Comparison of ENCODE assay signal across 17 mouse cellular contexts in the genomic region with DNA sequence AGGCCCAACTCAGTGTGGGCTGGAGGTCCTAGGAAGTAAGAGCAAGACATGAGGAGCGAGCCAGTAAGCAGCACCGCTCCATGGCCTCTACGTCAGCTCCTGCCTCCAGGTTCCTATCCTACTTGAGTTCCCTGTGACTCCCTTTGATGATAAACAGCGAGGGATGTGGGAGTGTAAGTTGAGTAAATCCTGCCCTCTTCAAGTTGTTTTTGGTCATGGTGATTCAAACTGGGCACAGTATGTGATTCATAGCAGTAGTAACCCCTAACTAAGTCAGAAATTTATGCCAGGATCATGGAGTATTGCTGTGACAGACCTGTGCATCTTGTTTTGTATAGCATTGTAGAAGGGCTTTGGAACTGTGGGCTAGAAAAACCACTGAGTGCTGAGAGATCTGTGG.
"Had no signal": no experiment of that assay in that cellular context is flagged by ENCODE, and none has a peak within 500 bp of the region (broad histone marks: within the 10 kb centered on the region; RNA-seq: fewer than 3 reads in every experiment).

No protein-coding gene starts in this region.

- H3K4me2 ChIP-seq: lung, embryonic 15.5 days; midbrain, embryonic 13.5 days; midbrain, embryonic 15.5 days; neural tube, embryonic 12.5 days; stomach, embryonic 15.5 days had no signal

- H3K4me3 ChIP-seq: lung, embryonic 15.5 days; midbrain, embryonic 10.5 days; midbrain, embryonic 13.5 days; midbrain, embryonic 15.5 days; neural tube, embryonic 12.5 days; stomach, embryonic 15.5 days had no signal

- DNase-seq: liver, postnatal 0 days; lung, adult 2 months; lung, postnatal 14 days; lung, postnatal 36 days; right cerebral cortex, postnatal 14 days; thymus, adult 2 months; thymus, postnatal 25 days; thymus, postnatal 4 days had no signal

- H3K27me3 ChIP-seq: lung, embryonic 15.5 days; midbrain, embryonic 13.5 days; midbrain, embryonic 15.5 days; neural tube, embryonic 12.5 days; stomach, embryonic 15.5 days had no signal

- ATAC-seq: liver, postnatal 0 days; lung, postnatal 0 days; midbrain, embryonic 13.5 days; midbrain, embryonic 15.5 days had no signal

- H3K9me3 ChIP-seq: lung, embryonic 15.5 days; midbrain, embryonic 10.5 days; midbrain, embryonic 13.5 days; midbrain, embryonic 15.5 days; neural tube, embryonic 12.5 days; stomach, embryonic 15.5 days had no signal

- H3K36me3 ChIP-seq: lung, embryonic 15.5 days; midbrain, embryonic 10.5 days; midbrain, embryonic 13.5 days; midbrain, embryonic 15.5 days; neural tube, embryonic 12.5 days; stomach, embryonic 15.5 days had no signal

- H3K27ac ChIP-seq: lung, embryonic 15.5 days; macrophage; midbrain, embryonic 10.5 days; midbrain, embryonic 13.5 days; midbrain, embryonic 15.5 days; neural tube, embryonic 12.5 days; stomach, embryonic 15.5 days; stomach, postnatal 0 days had no signal

- H3K4me1 ChIP-seq: lung, embryonic 15.5 days; midbrain, embryonic 10.5 days; midbrain, embryonic 13.5 days; midbrain, embryonic 15.5 days; neural tube, embryonic 12.5 days; stomach, embryonic 15.5 days had no signal

- H3K9ac ChIP-seq: liver, postnatal 0 days; lung, embryonic 15.5 days; midbrain, embryonic 13.5 days; midbrain, embryonic 15.5 days; neural tube, embryonic 12.5 days; stomach, embryonic 15.5 days had no signal
